Mouse (Mus musculus): ENCODE measurements around the gene Rlim.

The Rlim gene

GRCm38 (mm10) chrX:103937333-103937732 lies 43.8 kb downstream of the Rlim start:
- DNase-seq (ENCODE audit: low read depth, low spot score) = peak; percentile 36
- H3K36me3 ChIP-seq (ENCODE audit: control insufficient read depth, insufficient read depth, low read length, poor library complexity, severe bottlenecking) = no peaks in the 10 kb centered on the region
- H3K27me3 ChIP-seq (ENCODE audit: control insufficient read depth, insufficient read depth, low read length, poor library complexity, severe bottlenecking) = no peaks in the 10 kb centered on the region

GRCm38 (mm10) chrX:103922436-103922835 lies 58.6 kb downstream of the Rlim start:
- no peaks in the 10 kb centered on the region for H3K27me3 ChIP-seq (ENCODE audit: control insufficient read depth, insufficient read depth, low read length, poor library complexity, severe bottlenecking)
- no peak for DNase-seq (ENCODE audit: low read depth, low spot score)
- no peaks in the 10 kb centered on the region for H3K36me3 ChIP-seq (ENCODE audit: control insufficient read depth, insufficient read depth, low read length, poor library complexity, severe bottlenecking)

GRCm38 (mm10) chrX:103918954-103919353 lies 62.1 kb downstream of the Rlim start:
- no peak for DNase-seq (ENCODE audit: low read depth, low spot score)
- no peaks in the 10 kb centered on the region for H3K36me3 ChIP-seq (ENCODE audit: control insufficient read depth, insufficient read depth, low read length, poor library complexity, severe bottlenecking)

GRCm38 (mm10) chrX:103914790-103915189 lies 66.3 kb downstream of the Rlim start:
- no peaks in the 10 kb centered on the region for H3K36me3 ChIP-seq (ENCODE audit: control insufficient read depth, insufficient read depth, low read length, poor library complexity, severe bottlenecking)
- peak; percentile 55 for DNase-seq (ENCODE audit: low read depth, low spot score)
- no peaks in the 10 kb centered on the region for H3K27me3 ChIP-seq (ENCODE audit: control insufficient read depth, insufficient read depth, low read length, poor library complexity, severe bottlenecking)

More at GRCm38 (mm10) chrX:103918954-103919353, 62.1 kb downstream of the Rlim start:
- no peaks in the 10 kb centered on the region for H3K27me3 ChIP-seq (ENCODE audit: control insufficient read depth, insufficient read depth, low read length, poor library complexity, severe bottlenecking)

Measured in splenic B cell, adult 2 months (primary cell).